Mouse (Mus musculus): Measurements from ENCODE around the gene Oaz2. TPM values are rescaled to one million over a fixed set of nuclear protein-coding genes. Genes with fewer than 3 reads are reported as not detected.

The Oaz2 gene
- polyA plus RNA-seq, 2 experiments, result 21.5 to 29.6 TPM

DNA sequence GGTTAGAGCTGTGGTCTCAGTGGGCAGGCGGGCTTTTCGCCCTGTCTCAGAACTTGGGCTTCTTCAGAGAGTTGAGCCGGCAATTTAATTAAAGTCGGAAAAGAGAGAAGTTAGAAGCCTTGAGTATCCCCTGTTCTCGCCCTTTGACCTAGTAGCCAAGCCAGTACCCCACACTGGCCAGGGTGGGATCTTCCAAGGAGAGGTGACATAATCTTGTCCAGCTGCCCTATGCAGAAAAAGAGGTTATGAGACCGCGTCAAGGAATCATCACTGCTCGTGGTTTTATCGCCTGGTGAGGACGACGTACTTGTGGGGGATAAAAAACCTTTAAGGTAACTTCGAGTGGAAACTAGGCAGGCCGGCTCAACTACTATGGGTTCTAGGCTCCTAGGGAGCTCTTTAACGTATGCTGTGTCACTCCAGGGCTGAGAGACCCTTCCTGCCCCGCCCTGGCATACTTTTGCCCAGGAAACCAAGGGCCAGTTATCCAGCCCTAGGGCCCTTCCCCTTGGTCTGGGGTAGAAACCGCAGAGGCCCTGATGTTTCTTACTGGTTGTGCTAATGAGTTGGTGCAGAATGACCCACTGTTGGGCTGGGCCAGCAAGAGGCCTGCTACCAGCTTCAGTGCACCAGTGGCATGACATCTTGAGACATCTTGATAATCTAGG, 36.3 kb upstream of the Oaz2 start:
- WGBS (ENCODE audit: insufficient replicate concordance), result 7% methylated on average over 16 of the region's 16 CpGs
- ATAC-seq (ENCODE audit: insufficient read depth) (no peak), DNase-seq (ENCODE audit: low read depth in 3 of 3, low spot score in 3 of 3) (no peak)
- Histone ChIP-seq H3K4me3 (ENCODE audit: insufficient read depth in 1 of 2, low read depth in 2 of 2, low read length in 2 of 2) (peak overlapping the region; percentile 53 to 61), H3K27me3 (ENCODE audit: control insufficient read depth, insufficient read depth, low read length) (peaks cover 66% of the 10 kb centered on the region), H3K9me3 (ENCODE audit: control insufficient read depth, low read length) (no peaks in the 10 kb centered on the region), H3K36me3 (replicated peaks; ENCODE audit: control insufficient read depth, insufficient read depth, low read depth) (no peaks in the 10 kb centered on the region), H3K9ac (replicated peaks) (peak overlapping the region; percentile 13; the same call in 1 of the 2 replicates), H3K4me2 (ENCODE audit: low read depth) (peak overlapping the region; percentile 70), H3K4me1 (replicated peaks; ENCODE audit: control insufficient read depth in 2 of 2, insufficient read depth in 2 of 2, low read length in 1 of 2) (peaks cover 0 to 2% of the 10 kb centered on the region in 2 experiments; a peak in 1 of 4 replicates), H3K27ac (no peak overlapping the region)
- no peak for TF ChIP-seq CTCF (IDR thresholded peaks at IDR 0.05; ENCODE audit: low read depth)
- TF ChIP-seq EP300 (IDR thresholded peaks at IDR 0.05; ENCODE audit: low read depth), result no peak

DNA sequence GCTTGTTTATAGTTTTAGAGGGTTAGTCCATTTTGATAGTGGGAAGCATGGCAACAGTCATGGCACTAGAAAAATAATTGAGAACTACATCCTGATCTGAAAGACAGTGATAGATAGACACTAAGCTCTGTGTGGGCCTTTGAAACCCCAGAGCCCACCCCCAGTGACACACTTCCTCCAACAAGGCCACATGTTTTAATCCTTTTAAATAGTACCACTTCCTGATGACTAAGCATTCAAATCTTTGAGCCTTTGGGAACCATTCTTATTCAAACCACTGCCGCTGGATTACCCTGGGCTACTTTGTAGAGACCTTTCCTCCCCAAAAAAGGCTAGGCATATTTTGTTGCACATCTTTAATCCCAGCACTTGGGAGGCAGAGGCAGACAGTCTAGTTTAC, 32.0 kb upstream of the Oaz2 start:
- 49% methylated on average over 1 of the region's 1 CpGs for WGBS (ENCODE audit: insufficient replicate concordance)
- no peaks in the 10 kb centered on the region for H3K9me3 ChIP-seq (ENCODE audit: control insufficient read depth, low read length)
- TF ChIP-seq EP300 (IDR thresholded peaks at IDR 0.05; ENCODE audit: low read depth) (no peak), CTCF (IDR thresholded peaks at IDR 0.05; ENCODE audit: low read depth) (no peak)

DNA sequence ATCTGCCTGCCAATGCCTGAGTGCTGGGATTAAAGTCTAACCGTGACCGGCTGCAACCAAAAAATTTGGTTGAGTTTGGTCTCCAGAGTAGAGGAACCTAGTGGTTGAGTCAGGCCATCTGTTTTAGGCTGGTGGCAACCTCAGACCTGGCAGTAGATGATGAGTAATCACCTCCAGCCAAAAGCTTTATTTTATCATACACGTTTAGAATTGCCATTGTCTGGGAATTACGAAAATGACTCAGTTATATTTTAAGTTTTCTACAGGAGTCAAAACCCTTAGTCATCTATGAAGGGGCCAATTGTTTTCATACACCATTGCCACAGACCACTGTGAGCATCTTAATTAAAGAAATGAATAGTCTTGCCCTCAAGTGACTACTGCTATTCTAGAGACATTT, 30.9 kb upstream of the Oaz2 start:
- Histone ChIP-seq H3K4me1 (replicated peaks; ENCODE audit: control insufficient read depth in 2 of 2, insufficient read depth in 2 of 2, low read length in 1 of 2) (peaks cover 0 to 2% of the 10 kb centered on the region in 2 experiments; a peak in 2 of 4 replicates), H3K27ac (no peak overlapping the region), H3K27me3 (ENCODE audit: control insufficient read depth, insufficient read depth, low read length) (peaks cover 17% of the 10 kb centered on the region), H3K36me3 (replicated peaks; ENCODE audit: control insufficient read depth, insufficient read depth, low read depth) (no peaks in the 10 kb centered on the region), H3K9ac (replicated peaks) (no peak overlapping the region), H3K9me3 (ENCODE audit: control insufficient read depth, low read length) (no peaks in the 10 kb centered on the region), H3K4me2 (ENCODE audit: low read depth) (no peak overlapping the region), H3K4me3 (ENCODE audit: insufficient read depth in 1 of 2, low read depth in 2 of 2, low read length in 2 of 2) (no peak overlapping the region)
- DNase-seq (ENCODE audit: low read depth in 3 of 3, low spot score in 3 of 3) (no peak), ATAC-seq (ENCODE audit: insufficient read depth) (no peak)
- TF ChIP-seq CTCF (IDR thresholded peaks at IDR 0.05; ENCODE audit: low read depth) (no peak), EP300 (IDR thresholded peaks at IDR 0.05; ENCODE audit: low read depth) (no peak)
- 59% methylated on average over 4 of the region's 4 CpGs for whole genome bisulfite sequencing (ENCODE audit: insufficient replicate concordance)

More for the DNA sequence above, 32.0 kb upstream of the Oaz2 start:
- ATAC-seq (ENCODE audit: insufficient read depth) (no peak), DNase-seq (ENCODE audit: low read depth in 3 of 3, low spot score in 3 of 3) (no peak)
- H3K27me3 ChIP-seq (ENCODE audit: control insufficient read depth, insufficient read depth, low read length), result peaks cover 28% of the 10 kb centered on the region
- no peak overlapping the region for H3K9ac ChIP-seq (replicated peaks)
- H3K27ac ChIP-seq, result no peak overlapping the region
- peaks cover 0 to 2% of the 10 kb centered on the region in 2 experiments; a peak in 2 of 4 replicates for H3K4me1 ChIP-seq (replicated peaks; ENCODE audit: control insufficient read depth in 2 of 2, insufficient read depth in 2 of 2, low read length in 1 of 2)
- H3K36me3 ChIP-seq (replicated peaks; ENCODE audit: control insufficient read depth, insufficient read depth, low read depth), result no peaks in the 10 kb centered on the region
- no peak overlapping the region for H3K4me3 ChIP-seq (ENCODE audit: insufficient read depth in 1 of 2, low read depth in 2 of 2, low read length in 2 of 2)
- H3K4me2 ChIP-seq (ENCODE audit: low read depth), result no peak overlapping the region

DNA sequence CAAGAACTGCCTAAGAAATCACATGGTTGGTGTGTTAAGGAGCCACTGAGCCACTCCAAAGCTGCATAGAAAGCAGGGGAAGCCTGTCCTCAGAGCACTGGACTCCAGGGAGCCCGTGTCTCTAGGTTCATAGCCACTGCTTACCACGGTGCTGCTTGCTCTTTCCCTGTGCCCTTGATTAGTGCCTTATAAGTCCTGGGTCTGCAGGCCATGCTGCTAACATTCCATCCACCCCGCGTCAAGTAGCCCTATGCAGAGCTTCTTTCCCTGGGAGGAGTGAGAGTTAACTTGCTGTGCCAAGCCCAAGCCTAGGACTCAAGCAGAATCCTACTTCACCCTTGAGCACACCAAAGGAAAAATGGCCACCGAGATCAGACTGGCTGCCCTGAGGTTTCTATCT, 28.7 kb upstream of the Oaz2 start:
- Histone ChIP-seq H3K9me3 (ENCODE audit: control insufficient read depth, low read length) (no peaks in the 10 kb centered on the region), H3K4me2 (ENCODE audit: low read depth) (no peak overlapping the region), H3K27ac (no peak overlapping the region), H3K27me3 (ENCODE audit: control insufficient read depth, insufficient read depth, low read length) (no peaks in the 10 kb centered on the region; the same call in 1 of the 2 replicates), H3K9ac (replicated peaks) (no peak overlapping the region), H3K36me3 (replicated peaks; ENCODE audit: control insufficient read depth, insufficient read depth, low read depth) (no peaks in the 10 kb centered on the region), H3K4me3 (ENCODE audit: insufficient read depth in 1 of 2, low read depth in 2 of 2, low read length in 2 of 2) (no peak overlapping the region), H3K4me1 (replicated peaks; ENCODE audit: control insufficient read depth in 2 of 2, insufficient read depth in 2 of 2, low read length in 1 of 2) (peaks cover 0 to 3% of the 10 kb centered on the region in 2 experiments; a peak in 1 of 4 replicates)
- 56% methylated on average over 5 of the region's 5 CpGs for WGBS (ENCODE audit: insufficient replicate concordance)
- TF ChIP-seq CTCF (IDR thresholded peaks at IDR 0.05; ENCODE audit: low read depth), result no peak
- DNase-seq (ENCODE audit: low read depth in 3 of 3, low spot score in 3 of 3), result no peak
- no peak for ATAC-seq (ENCODE audit: insufficient read depth)

DNA sequence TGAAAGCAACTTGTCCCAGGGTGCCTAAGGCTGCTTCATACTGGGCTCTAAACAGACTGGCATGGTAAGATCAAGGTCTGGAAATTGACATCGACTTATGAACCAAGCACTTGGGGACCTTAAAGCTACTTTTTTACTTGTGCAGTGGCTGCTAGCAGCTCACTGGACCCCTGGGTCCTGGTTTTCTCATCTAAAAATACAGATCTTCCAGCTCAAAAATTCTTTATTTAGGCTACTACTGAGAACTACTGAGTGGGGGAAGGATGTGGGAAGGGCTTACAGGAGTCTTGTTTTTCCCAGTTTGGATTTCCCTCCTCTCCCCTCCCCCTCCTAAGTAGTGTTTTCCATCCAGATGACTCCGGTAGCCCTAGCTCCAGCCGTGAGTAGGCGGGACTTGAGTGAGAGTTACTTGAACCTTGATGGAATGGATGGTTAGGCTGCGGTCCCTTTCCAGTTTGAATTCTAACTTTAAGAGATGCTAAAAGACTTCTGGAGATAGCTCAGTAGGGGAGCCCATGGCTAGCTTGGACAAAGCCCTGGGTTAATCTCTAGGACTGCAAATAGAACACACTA, 26.9 kb upstream of the Oaz2 start:
- no peak for DNase-seq (ENCODE audit: low read depth in 3 of 3, low spot score in 3 of 3)
- 27% methylated on average over 5 of the region's 5 CpGs for WGBS (ENCODE audit: insufficient replicate concordance)

More for the DNA sequence above, 26.9 kb upstream of the Oaz2 start:
- Histone ChIP-seq H3K9me3 (ENCODE audit: control insufficient read depth, low read length) (no peaks in the 10 kb centered on the region), H3K27ac (no peak overlapping the region), H3K36me3 (replicated peaks; ENCODE audit: control insufficient read depth, insufficient read depth, low read depth) (no peaks in the 10 kb centered on the region), H3K4me3 (ENCODE audit: insufficient read depth in 1 of 2, low read depth in 2 of 2, low read length in 2 of 2) (no peak overlapping the region), H3K27me3 (ENCODE audit: control insufficient read depth, insufficient read depth, low read length) (no peaks in the 10 kb centered on the region; the same call in 1 of the 2 replicates), H3K4me2 (ENCODE audit: low read depth) (no peak overlapping the region), H3K9ac (replicated peaks) (no peak overlapping the region), H3K4me1 (replicated peaks; ENCODE audit: control insufficient read depth in 2 of 2, insufficient read depth in 2 of 2, low read length in 1 of 2) (peaks cover 0 to 4% of the 10 kb centered on the region in 2 experiments; a peak in 1 of 4 replicates)
- ATAC-seq (ENCODE audit: insufficient read depth), result no peak
- TF ChIP-seq CTCF (IDR thresholded peaks at IDR 0.05; ENCODE audit: low read depth) (no peak), EP300 (IDR thresholded peaks at IDR 0.05; ENCODE audit: low read depth) (no peak)

Measured in liver, embryonic 14.5 days (tissue).